Mouse (Mus musculus): ENCODE data around the gene Adam15.
A peak's percentile ranks its signal among the peaks of the same experiment; 100 is the strongest.

The Adam15 gene

DNA sequence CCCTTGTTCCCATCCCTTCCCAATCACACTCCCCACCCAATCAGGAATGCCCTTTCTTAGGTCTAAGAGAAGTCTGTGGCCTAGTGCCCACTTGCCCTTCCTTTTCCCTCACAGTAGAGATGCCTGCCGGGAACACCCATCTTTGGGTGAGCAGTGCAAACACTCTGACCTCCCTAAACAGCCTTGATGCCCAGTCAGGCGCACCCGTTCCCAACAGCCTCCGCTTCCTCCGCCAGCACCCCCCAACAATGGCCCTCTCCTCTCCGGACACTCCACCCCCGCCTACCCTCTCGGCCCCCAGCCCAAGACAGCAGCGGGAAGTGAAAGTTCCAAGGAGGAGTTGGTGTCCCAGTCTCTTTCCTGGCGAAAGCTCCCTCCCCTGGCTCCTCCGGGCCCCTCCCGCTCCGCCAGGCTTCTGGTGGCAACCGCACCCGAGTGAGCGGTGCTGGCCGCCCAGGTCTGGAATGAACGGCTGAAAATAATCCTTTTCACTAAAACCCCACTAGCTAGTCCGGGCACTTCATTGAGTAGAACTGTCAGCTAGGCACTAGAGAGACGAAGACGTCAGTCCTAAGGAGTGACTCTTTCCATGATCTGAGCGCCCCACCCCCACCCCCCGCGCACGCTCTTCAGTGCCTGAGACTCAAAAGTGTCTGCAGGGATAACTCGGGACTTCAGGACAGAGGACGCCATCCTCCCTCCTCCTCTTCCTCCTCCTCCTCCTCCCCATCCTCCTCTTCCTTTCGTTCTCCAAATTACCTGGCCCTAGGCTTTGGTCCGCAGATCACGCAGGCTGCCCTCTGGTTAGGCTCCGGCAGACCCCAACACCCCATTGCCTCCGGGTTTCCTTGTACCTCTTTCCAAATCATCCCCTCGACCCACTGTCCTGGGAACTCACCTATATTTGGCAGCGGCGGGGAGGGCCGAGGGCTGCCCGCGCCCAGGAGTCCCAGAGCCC, 606 bp downstream of the Adam15 start:
- DNase-seq: peak; percentile 67

DNA sequence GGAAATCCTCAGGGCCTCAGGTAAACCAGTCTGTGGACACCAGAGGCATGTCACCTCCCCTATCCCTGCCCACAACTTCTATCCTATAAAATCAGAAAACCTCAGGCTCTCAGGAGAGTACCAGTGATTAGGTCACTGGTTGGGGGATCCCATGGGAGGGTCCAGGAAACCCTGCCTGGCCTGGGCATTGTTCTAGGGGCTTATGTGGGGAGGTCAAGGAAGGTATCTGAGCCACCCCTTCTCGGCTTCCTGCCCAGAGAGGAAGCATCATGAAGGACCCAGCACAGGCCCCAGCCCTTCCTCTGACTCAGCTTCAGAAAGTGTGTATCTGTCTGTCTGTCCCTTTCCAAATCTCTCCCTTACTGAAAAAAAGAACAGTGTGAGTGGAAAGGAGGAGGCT, 1.9 kb downstream of the Adam15 start:
- no peak for DNase-seq

DNA sequence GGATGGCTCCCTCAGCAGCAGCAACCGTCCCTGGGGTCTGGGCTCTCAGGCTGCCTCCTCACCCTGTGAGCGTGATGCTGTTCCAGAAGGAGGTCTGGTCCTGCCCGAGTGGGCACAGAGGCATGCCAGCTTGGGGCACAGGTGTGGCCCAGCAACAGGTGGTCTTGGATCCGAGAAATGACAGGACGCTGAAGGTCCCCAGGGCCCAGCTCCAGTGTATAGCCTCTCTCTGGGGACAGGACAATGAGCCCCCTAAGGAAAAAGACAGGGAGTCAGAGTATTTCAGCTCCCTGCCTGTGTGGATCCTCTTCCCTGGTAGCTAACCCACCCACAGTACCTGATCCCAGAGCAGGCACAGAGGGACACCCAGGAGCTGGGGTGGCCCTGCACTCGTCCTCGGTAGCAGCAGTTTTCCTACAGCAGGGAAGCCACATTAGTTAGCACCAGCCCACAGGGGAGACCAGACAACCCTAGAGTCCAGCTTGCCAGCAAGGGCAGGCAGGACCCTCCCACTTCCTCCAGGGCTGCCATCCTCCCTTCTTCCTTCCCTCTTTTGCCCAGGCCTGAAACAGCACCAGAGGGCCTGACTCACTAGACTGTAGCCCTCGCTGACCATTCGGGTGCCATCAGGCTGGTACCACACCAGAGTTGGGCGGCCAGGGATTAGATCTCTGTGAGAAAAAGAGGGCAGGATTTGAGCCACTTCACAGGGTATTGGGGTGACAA, 2.8 kb downstream of the Adam15 start:
- peak; percentile 20 for DNase-seq

DNA sequence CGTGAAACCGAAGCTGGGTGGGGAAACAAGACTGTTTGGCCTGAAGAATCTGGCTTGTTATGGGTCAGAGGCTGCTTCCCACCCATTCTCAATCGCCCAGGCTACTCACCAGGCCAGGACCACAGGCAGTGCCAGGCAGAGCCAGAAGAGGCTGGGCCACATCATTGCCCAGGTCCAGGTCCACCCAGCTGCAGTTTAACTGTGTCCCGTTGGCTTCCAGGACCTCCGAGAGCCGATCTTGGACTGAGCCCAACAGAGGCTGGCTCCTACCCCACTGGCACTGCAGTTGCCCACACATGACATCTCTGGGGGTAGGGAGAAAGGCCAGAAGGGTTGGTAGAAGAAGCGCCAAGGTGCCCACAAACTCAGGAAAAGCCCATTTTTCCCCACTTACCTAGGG, 6.5 kb downstream of the Adam15 start:
- no peak for DNase-seq

DNA sequence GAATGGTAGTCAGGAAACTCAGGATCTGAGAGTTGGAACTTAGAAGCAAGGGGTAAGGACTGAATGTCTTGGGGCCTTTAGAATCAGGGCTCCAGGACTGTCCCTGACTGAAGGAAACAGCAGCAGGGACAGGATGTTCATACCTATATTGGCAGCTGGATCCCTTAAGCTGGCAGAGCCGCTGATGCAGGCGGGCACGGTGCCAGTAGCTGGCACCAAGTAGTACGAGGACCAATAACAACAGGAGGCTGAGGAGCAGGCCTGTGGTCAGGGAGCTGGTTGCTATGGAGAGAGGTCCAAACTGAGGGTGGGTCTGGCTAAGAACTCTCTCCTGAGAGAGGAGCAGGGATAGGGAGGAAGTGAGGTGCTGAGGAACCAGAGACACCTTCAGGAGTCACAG, 8.0 kb downstream of the Adam15 start:
- DNase-seq: no peak

DNA sequence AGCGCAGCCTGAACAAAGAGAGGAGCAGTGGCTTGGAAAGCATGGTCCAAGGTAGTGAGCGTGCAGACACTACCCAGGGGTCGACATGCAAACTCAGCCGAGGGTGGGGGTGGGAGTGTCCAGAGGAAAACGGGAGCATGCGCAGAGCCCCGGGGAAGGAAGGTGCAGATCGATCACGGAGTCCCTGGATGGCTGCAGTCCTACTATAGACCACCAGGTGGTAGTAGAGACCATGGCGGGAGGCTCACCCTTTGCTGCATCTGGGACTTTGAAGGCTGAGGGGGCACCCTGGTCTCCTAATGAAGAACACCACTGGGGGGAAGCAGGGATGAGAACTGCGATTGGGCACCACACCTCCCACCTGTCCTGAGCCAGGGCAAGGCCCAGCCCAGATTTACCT, 9.3 kb downstream of the Adam15 start:
- peak; percentile 68 for DNase-seq

DNA sequence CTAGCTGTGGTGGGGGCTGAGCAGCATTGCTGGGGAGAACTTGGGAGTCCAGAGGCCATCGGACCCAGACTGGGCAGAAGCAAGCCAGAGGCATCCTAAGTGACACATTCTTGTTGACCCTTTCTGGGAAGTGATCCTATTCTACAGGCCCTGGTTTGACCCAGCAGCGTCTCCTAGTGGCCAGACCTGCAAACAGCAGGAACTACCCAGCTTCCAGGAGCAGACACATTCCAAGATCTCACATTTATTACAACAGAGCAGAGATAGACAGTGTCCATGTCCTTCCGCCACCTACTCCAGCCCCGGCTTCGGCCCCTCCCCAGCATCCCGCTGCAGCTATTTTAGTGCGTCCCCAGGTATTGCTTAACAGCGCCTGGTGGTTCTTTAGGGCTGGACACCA, 10.4 kb downstream of the Adam15 start:
- DNase-seq: peak; percentile 47

DNA sequence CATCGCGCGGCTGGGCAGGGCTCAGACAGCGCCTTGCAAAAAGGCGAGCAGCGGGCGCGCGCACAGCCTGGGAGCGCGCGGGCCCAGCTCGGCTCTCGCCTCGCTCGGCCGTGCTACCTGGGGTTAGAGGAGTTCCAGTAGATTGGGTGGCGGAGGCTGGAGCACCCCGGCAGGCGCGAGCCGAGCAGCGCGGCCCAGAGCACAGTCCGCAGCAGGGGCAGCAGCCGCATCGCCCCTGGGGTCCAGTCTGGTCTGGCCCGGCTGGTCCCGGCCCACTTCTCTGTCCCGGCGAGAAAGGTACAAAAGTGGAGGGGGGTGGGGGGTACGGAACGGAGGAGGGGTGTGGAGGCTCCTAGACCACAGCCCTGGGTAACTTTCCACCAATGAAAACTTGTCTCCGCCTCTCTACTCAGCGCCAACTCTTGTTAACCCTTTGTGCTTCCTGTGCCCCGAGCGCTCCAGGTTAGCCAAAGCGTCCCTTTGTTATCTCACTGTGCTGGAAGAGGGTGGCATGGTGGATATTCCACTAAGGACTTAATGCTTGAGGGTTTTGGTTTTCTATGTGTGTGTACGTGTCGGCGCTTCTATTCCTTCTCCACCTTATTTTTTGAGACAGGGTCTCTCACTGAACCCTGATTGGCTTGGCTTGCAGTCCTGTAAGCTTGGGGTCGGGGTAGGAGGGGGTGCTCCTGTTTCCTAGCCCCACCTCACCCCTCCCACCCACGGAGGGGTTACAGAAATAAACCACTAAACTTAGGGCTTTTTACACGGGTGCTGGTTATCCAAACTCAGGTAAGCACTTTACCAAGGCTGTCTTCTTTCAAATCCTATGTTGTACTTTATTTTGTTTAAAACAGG, 11.8 kb downstream of the Adam15 start, which contains the start of gene Efna4:
TSS of gene Efna4 (minus strand) at position 308 of the 858 bp plus-strand sequence.
- peak; percentile 30 for DNase-seq

DNA sequence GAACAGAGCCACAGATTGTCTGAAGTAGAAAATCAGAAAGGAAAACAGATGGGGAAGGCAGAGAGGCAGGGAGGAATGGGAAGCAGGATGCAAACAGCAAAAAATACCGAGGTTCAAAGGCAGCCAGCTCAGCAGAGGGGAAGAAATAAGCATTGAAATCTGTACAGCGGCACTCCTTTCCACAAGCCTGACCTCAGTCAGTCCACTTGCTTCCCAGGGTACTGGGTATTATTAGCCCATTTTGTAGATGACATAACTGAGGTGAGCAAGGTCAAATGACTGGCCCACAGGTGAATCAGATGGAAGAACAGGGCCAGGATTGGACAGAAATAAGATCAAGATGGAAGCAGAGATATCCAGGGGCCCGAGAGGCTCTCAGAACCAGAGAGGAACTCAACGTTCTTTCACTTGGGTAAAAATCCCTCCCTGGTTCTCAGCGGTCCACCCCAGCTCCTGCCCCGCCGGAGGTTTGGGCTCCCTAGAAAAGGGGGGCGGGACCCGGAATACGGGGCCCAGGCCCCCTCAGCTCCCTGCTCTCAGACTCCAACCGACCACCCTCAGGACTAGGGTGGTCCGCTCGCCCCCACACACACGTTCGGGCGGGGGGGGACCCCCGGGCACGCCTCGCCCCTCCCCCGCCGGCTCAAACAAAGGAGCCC, 12.6 kb downstream of the Adam15 start:
- no peak for DNase-seq

DNA sequence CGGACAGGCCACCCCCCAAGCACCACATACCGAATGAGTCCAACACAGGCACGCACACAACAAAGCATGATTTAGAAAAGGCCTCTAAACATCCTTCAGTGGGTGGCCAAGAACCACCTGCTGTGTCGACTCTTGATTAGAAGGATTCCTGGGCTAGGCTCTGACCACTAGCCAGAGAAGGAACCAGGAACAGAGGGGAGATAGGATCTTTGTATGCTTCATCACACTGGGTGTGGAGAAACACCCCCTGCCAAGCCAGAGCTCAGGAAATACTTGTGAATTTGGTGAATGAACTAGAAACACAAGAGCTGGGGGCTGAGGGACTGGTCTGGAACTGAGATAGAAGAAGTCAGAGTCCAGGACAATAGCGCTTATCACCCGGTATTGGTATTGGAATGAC, 13.3 kb downstream of the Adam15 start:
- DNase-seq: no peak

DNA sequence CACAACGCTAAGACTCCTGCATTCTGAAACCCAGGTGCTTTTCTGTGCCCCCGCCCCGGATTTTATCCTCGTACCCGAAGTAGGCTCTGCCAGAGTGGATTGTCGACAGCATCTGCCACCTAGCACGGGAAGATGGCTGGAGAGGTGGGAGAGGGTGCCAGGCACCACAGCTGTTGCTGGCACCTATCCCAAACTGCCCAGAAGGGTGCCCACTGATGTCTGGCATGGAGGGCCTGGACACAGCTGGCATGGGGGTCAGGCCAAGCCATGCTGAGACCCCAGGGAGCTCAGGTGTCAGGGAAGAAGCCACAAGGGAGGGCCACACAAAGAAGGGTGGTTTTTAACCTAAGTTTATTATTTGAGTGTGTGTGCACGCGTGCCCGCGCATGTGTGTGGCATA, 16.7 kb downstream of the Adam15 start:
- DNase-seq: no peak

DNA sequence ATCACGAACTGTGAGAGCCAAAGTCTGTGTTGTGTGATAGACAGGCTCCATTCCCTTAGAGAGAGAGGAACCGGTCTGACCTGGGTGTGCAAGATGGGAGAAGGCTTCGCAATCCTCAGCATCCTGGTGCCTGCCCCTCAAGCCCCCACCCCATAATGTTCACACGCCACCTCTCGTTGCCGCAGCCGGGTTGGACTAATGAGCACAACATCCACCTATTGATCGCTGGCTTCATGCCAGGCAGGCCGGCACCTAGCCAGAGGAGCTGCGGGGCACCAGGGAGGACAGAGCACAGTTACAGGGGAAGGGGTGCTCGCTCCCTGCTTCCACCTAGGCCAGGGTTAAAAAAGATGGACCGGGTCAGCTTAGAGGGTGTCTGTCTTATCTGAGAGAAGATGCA, 17.3 kb downstream of the Adam15 start:
- DNase-seq: no peak

DNA sequence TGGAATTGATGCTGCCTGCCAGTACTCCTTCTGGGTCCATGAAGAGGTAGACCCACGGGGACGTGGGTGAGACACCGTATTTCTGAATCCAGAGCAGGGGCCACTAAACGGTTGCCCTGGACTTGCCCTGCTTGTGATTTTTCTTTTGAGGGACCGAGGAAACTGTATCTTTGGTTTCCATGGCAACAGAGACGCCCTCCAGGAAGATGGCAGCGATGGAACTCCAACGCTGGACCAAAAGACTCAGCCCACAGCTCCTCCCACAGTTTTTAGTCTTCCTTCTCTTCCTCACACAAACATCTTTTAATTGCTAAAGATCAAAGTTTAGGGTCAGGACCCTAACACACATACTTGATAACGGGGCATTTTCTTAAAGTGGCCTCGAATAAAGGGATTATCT, 17.8 kb downstream of the Adam15 start:
- DNase-seq: no peak

DNA sequence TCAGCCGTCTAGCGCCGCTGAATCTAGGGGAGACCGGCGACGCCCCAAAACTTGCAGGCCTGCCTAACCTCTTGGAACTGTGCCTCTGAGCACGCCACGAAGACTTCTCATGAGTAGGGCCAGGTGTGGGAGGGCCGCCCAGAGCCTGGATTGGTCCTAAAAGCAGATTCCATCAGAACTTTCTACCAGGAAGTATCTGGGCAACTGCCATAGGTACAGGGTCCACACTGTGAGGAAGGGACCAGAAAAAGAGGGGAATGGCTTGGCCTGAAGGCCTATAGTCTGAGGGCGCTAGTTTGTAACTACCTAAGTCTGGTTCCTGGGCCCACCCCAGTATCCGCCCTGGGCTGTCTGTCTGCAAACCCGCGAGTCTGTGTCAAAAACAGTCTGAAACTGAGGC, 18.2 kb downstream of the Adam15 start:
- DNase-seq: no peak

DNA sequence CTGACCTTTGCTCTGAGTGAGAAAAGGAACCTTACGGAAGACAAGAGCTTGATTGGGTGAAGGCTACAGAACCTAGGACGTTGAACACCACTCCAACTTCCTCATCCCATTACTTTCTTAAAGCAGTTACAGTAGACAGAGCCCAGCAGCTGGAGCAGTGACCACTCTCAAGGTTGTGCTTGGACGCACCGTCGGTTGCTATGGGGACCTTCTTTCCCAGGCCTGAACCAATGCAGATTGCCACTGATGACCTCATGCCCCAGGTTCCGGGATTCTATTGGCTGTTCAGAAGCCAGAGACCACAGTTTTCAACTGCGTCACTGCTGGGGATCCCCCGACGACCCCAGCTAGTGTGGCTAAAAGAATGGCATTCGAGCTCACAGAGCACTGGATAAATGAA, 18.8 kb downstream of the Adam15 start:
- no peak for DNase-seq

DNA sequence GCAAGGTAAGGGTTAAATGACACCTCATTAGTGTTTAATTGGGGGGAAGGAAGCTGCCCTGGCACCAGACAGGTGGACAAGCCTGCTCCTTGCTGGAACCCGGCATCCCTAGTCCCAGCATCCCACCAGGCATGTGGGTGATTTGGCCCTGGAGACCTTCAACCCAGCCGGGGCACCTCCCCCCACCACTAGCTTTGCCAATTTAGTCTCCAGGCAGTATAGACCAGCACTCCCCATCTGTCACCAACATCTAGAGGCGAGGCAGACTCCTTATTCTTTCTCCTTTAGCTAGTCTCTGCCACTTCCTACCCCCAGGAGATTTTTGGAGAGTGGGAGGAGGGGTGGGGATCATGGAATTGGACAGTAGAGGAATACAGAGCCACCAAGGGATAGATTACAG, 19.4 kb downstream of the Adam15 start:
- no peak for DNase-seq

DNA sequence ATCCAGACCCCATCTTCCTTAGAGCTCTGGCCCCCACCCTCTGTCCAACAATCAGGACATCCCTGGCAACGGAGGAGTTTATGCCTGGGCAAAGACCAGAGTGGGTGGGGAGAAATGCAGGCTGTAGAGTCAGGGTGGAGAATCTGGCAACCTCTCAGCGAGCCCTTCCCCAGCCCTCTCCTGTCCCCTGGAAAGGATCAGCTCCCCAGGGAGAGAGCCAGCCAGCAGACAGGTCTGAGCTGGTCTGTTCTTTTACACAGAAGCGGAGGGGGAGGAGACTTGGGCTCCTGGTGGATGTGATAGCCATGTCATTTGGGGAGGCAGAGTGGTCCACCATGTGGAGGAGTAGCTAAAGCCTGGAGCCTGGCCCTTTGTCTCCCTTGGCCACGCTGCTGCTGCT, 21.2 kb downstream of the Adam15 start:
- DNase-seq: no peak

DNA sequence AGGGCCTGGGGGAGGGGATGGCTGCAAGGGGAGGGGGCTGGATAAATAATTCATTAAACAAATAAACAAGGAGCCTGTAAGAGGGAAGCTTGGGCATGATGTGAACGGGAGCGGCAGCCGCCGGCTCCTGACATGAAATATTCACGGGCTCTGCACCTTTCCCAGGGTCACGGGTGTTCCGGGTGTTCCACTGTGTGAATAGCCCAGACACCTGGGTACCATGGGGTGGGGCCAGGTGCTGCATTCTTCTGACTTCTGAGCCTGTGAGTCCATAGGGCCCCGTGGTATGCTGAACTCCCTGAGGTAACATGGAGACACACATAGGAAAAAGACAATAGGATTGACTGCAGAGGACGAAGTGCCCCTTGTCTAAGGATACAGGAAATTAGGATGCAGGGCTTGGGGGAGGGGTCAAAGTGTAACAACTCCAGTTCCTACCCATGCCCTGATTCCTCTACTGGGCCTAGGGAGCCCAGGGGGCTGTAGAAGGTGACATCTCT, 22.4 kb downstream of the Adam15 start:
- DNase-seq: no peak

DNA sequence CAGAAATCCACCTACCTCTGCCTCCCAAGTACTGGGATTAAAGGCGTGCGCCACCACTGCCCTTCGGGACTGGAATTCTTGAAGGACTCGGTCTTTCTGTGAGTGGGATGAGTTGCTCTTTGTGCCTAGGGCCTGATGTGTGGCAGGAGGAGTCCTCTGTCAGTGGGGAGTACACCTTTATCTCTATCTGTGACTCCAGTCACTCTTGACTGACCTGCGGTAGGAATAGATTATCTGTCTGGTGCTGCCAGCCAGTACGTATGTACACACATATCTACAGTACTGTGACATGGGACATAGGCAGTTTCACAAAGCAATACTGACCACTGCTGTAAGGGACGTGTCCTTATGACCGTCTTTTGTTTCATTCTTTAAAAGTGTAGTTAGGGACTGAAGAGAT, 23.9 kb downstream of the Adam15 start:
- no peak for DNase-seq

DNA sequence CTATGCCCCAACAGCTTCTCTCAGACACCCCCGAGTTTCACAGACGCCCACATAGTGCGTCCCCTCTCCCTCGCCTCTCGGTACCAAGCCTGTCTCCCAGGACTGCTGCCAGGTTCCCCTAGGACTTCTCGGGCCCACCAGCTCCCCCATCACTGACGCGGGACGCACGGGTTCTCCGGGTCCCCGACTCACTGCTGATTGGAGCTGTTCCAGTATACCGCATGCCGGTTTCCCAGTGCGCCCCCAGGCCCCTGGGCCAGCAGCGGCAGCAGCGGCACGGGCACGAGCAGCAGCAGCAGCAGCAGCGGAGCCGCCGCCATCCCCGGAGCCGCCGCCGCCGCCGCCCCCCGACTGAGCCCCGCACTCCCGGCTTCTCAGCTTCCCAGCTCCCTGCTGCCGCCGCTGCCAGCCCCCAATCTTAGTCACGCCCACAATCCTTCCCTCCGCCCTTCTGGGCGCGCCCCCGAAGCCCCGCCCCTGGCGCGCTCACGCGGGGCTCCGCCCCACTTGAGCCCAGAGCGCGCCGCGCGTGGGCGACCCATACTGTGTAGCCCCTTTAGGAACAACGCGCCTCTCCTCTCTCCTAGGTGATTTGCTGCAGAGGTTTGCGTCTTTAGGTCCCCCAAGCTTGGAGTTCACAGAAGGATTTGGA, 27.2 kb downstream of the Adam15 start, which contains the start of gene Efna3:
TSS of gene Efna3 (minus strand) at position 452 of the 652 bp plus-strand sequence.
- no peak for DNase-seq

DNA sequence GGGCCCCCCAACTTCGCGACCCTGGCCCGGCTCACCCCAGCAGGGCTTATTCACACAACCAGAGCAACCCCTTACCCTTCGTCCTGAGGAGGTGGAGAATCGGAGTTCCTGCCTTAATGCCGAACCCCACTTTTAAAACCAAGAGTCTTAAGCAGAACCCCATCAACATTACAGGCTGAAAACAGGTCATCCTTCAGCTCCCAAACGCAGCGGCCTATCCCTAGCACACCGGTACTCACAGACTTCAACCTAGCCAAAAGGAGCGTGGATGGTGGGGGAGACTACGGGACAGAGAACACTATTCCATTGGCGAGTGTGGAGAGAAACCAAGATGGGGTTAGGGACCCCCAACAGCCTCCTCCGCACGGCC, 27.7 kb downstream of the Adam15 start:
- DNase-seq: no peak

Measured in cerebellum, adult 9-11 months (tissue).